Mouse (Mus musculus): Measurements from ENCODE around the gene Gpsm3. TPM values are rescaled to one million over a fixed set of nuclear protein-coding genes. Genes with fewer than 3 reads are reported as not detected.
"Not testable (repeated sequence)": the region's sequence is repeated elsewhere in the genome, so short reads cannot be mapped to it uniquely, and the experiment has no call there.

Gpsm3 gene
- 8.5 and 9.7 TPM in 2 replicates for polyA plus RNA-seq (2015; fragmentation: Nextera tagmentation; extraction: Ambion mirVana)

DNA sequence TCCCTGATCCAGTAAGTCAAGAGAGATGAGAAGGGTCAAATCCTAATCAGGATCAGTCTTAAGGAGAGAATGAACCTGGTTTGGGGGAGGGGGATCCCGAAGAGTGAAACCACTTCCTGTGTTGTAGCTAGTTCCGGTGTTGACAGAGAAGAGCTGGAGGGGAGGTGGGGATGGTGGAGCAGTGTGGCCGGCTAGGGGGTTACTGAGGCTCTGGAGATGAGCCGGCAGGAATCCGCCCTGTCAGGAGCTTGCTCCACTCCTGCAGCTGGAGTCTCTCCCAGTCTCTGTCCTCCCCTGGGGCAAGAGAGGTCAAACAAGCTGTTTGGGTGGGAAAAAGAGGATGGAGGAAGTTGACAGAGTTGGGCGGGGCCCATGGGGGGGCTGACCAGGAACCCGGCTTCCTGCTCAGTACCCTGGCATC, at the start of gene Gpsm3:
Gene Gpsm3 (plus strand): TSS at position 126 of the 421 bp plus-strand sequence.
- no peaks in the 10 kb centered on the region for H3K27me3 ChIP-seq
- WGBS, result 14% methylated on average over 7 of the region's 7 CpGs
- H3K36me3 ChIP-seq, result peaks cover 4% of the 10 kb centered on the region
- H3K9ac ChIP-seq, result no peak within 1 kb of the TSS
- no peaks in the 10 kb centered on the region for H3K9me3 ChIP-seq (replicated peaks)
- H3K4me1 ChIP-seq, result peaks cover 67% of the 10 kb centered on the region
- ATAC-seq (ENCODE audit: insufficient number of reproducible peaks, low FRiP score, low TSS enrichment, low read depth), result no peak
- H3K4me3 ChIP-seq (replicated peaks), result peak within 1 kb of the TSS; percentile 16; the same call in 1 of the 2 replicates
- H3K4me2 ChIP-seq (replicated peaks), result peak within 1 kb of the TSS; percentile 78
- H3K27ac ChIP-seq (replicated peaks), result peak within 1 kb of the TSS; percentile 98

- H3K9ac ChIP-seq; H3K27me3 ChIP-seq; H3K4me3 ChIP-seq (replicated peaks); ATAC-seq (ENCODE audit: insufficient number of reproducible peaks, low FRiP score, low TSS enrichment, low read depth); H3K27ac ChIP-seq (replicated peaks); H3K4me2 ChIP-seq (replicated peaks); H3K9me3 ChIP-seq (replicated peaks); H3K4me1 ChIP-seq; H3K36me3 ChIP-seq: not testable (repeated sequence)
- WGBS, result 89% methylated on average over 13 of the region's 13 CpGs
These were observed 46.0 kb upstream of the Gpsm3 start for GRCm38 (mm10) chr17:34543567-34543966.

DNA sequence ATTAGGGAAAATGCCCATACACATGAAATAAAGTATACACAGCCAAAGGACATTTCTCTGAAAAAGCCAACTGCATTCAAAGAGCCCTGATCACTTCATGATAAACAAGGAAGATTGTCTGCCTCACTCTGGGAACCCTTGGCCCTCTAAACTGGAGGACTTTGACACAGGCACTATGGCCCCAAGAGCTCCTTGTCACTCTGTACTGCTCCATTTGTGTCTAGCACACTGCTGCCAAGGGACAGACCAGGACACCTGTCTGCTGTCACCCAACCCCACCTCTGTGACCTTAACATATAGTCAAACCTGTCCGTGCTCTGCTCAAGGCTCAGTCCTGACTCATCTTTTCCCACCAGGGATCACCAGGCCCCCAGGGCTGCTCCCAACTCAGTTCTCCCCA, 42.8 kb upstream of the Gpsm3 start:
- Histone ChIP-seq H3K27ac (replicated peaks) (no peak overlapping the region), H3K9ac (no peak overlapping the region), H3K36me3 (no peaks in the 10 kb centered on the region), H3K4me3 (replicated peaks) (no peak overlapping the region), H3K4me2 (replicated peaks) (no peak overlapping the region), H3K9me3 (replicated peaks) (no peaks in the 10 kb centered on the region), H3K27me3 (no peaks in the 10 kb centered on the region), H3K4me1 (no peaks in the 10 kb centered on the region)
- ATAC-seq (ENCODE audit: insufficient number of reproducible peaks, low FRiP score, low TSS enrichment, low read depth), result no peak
- WGBS, result 92% methylated on average over 1 of the region's 1 CpGs

DNA sequence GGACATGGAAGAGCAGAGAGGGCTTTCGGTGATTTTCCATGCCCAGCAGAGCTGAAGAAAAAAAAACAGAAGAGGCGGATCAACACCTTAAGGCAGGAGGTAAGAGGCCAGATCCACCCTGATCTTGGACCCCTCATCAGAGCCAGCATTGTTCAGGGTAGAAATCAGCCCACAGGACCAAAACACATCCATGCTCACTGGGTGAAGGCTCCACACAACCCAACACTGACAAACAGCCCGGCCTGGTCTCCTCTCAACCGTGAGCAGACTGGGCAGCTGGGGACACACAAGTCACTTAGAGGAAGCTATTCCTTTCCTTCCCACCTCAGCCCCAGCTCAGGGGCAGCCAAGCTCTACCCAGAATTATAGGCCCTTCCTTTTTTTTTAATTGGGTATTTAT, 42.0 kb upstream of the Gpsm3 start:
- ATAC-seq (ENCODE audit: insufficient number of reproducible peaks, low FRiP score, low TSS enrichment, low read depth), result no peak

DNA sequence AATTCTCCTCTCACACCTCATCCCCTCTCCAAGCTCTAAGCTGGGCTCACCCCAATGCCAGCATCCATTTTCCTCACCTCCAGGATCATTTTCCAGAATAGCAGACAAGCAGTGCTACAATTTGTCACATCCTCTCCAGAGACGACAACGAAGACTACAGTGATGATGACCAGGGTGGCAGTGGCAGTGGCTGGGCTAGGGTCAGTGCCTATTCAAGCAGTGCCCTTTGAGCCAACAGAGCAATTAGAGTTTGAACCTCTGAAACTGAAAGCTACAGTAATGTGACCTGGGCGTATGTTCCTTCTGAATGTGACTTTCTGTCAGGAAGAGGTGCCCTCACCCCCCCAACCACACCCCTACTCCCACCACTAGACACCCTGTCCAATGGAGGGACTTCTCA, 40.5 kb upstream of the Gpsm3 start:
- no peak for ATAC-seq (ENCODE audit: insufficient number of reproducible peaks, low FRiP score, low TSS enrichment, low read depth)
- Histone ChIP-seq H3K4me3 (replicated peaks) (no peak overlapping the region), H3K9me3 (replicated peaks) (no peaks in the 10 kb centered on the region), H3K36me3 (no peaks in the 10 kb centered on the region), H3K4me2 (replicated peaks) (no peak overlapping the region), H3K27ac (replicated peaks) (no peak overlapping the region), H3K27me3 (no peaks in the 10 kb centered on the region), H3K4me1 (no peaks in the 10 kb centered on the region), H3K9ac (no peak overlapping the region)
- 89% methylated on average over 3 of the region's 3 CpGs for WGBS

More for the DNA sequence above, 42.0 kb upstream of the Gpsm3 start:
- Histone ChIP-seq H3K4me3 (replicated peaks) (no peak overlapping the region), H3K4me1 (no peaks in the 10 kb centered on the region), H3K9ac (no peak overlapping the region), H3K4me2 (replicated peaks) (no peak overlapping the region), H3K36me3 (no peaks in the 10 kb centered on the region), H3K9me3 (replicated peaks) (no peaks in the 10 kb centered on the region), H3K27me3 (no peaks in the 10 kb centered on the region), H3K27ac (replicated peaks) (no peak overlapping the region)
- WGBS, result 91% methylated on average over 4 of the region's 4 CpGs

DNA sequence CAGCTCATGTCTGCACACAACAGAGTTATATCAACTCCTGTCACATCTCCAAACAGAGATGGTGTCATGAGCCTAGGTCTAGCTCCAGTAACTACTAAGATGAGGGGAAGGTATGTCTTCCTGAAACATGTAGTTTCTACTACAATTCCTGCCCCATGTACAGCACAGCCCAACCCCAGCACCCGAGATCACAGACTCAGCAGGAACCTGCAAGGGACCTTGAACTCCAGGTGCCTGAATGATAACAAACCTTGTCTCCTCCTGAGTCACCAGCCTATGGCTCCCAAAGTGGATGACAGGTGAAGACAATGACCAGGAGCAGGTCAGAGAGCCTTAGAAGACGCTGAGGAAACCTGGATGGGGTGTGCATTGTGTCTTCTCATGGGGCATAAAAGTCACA, 39.8 kb upstream of the Gpsm3 start:
- H3K27me3 ChIP-seq, result no peaks in the 10 kb centered on the region
- no peaks in the 10 kb centered on the region for H3K4me1 ChIP-seq
- H3K4me2 ChIP-seq (replicated peaks), result no peak overlapping the region
- no peaks in the 10 kb centered on the region for H3K9me3 ChIP-seq (replicated peaks)
- no peak overlapping the region for H3K27ac ChIP-seq (replicated peaks)
- no peak overlapping the region for H3K4me3 ChIP-seq (replicated peaks)
- WGBS, result 64% methylated on average over 2 of the region's 2 CpGs
- no peaks in the 10 kb centered on the region for H3K36me3 ChIP-seq
- no peak overlapping the region for H3K9ac ChIP-seq
- ATAC-seq (ENCODE audit: insufficient number of reproducible peaks, low FRiP score, low TSS enrichment, low read depth), result no peak

- no peak overlapping the region for H3K4me3 ChIP-seq (replicated peaks)
- no peak for ATAC-seq (ENCODE audit: insufficient number of reproducible peaks, low FRiP score, low TSS enrichment, low read depth)
- H3K4me2 ChIP-seq (replicated peaks), result no peak overlapping the region
- no peaks in the 10 kb centered on the region for H3K9me3 ChIP-seq (replicated peaks)
- WGBS, result 22% methylated on average over 5 of the region's 5 CpGs
- H3K4me1 ChIP-seq, result no peaks in the 10 kb centered on the region
- no peaks in the 10 kb centered on the region for H3K27me3 ChIP-seq
- no peaks in the 10 kb centered on the region for H3K36me3 ChIP-seq
- H3K27ac ChIP-seq (replicated peaks), result no peak overlapping the region
- H3K9ac ChIP-seq, result no peak overlapping the region
These were observed 34.1 kb upstream of the Gpsm3 start for GRCm38 (mm10) chr17:34555483-34555882.

DNA sequence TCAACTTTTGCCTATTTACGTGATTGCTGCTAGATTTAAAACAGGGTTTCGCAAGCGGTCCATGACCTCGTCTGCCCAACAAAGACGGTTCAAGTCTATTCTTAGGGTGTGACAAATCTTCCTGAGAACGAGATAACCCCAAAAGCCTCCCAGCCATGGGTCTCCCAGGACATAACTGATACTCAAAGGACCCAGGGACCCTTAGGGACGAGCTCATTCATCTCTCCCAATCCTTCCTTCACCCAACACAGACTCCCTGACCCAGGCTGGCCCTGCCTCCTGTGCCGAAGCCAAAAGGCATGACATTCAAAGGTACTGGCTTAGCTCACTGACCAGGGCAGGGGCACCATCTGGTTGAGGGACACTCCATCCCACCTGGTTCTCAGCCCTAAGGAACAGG, 33.2 kb upstream of the Gpsm3 start:
- 83% methylated on average over 8 of the region's 8 CpGs for WGBS
- Histone ChIP-seq H3K9ac (no peak overlapping the region), H3K36me3 (no peaks in the 10 kb centered on the region), H3K9me3 (replicated peaks) (no peaks in the 10 kb centered on the region), H3K4me3 (replicated peaks) (no peak overlapping the region), H3K27ac (replicated peaks) (no peak overlapping the region), H3K4me2 (replicated peaks) (no peak overlapping the region), H3K4me1 (no peaks in the 10 kb centered on the region), H3K27me3 (no peaks in the 10 kb centered on the region)
- ATAC-seq (ENCODE audit: insufficient number of reproducible peaks, low FRiP score, low TSS enrichment, low read depth), result no peak

- Histone ChIP-seq H3K27ac (replicated peaks) (no peak overlapping the region), H3K9ac (no peak overlapping the region), H3K4me3 (replicated peaks) (no peak overlapping the region), H3K36me3 (no peaks in the 10 kb centered on the region), H3K4me2 (replicated peaks) (no peak overlapping the region), H3K4me1 (no peaks in the 10 kb centered on the region), H3K27me3 (no peaks in the 10 kb centered on the region), H3K9me3 (replicated peaks) (no peaks in the 10 kb centered on the region)
- WGBS, result 71% methylated on average over 11 of the region's 11 CpGs
- ATAC-seq (ENCODE audit: insufficient number of reproducible peaks, low FRiP score, low TSS enrichment, low read depth), result no peak
These were observed 32.2 kb upstream of the Gpsm3 start for GRCm38 (mm10) chr17:34557411-34557810.

DNA sequence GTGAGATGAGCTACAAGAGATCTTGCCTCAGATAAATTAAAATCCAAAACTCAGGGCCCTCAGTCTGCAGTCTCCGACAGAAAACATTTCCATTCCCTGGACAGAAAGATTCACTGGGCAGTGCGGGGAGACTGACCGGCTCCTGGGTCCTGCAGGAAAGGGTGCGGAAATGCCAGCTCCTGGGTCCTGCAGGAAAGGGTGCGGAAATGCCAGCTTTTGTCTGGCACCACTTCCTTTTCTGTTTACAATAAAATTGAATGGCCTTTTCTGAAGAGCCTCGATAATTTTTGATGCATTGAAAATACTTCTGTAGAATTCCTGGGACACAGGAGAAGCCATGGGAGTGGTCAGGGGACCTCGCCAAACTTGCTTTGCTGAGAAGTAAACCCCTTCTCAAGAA, 30.5 kb upstream of the Gpsm3 start:
- 82% methylated on average over 7 of the region's 7 CpGs for WGBS
- no peak overlapping the region for H3K4me2 ChIP-seq (replicated peaks)
- no peaks in the 10 kb centered on the region for H3K36me3 ChIP-seq
- no peaks in the 10 kb centered on the region for H3K27me3 ChIP-seq
- H3K4me3 ChIP-seq (replicated peaks), result no peak overlapping the region
- ATAC-seq (ENCODE audit: insufficient number of reproducible peaks, low FRiP score, low TSS enrichment, low read depth), result no peak
- H3K9ac ChIP-seq, result no peak overlapping the region
- no peaks in the 10 kb centered on the region for H3K9me3 ChIP-seq (replicated peaks)
- no peak overlapping the region for H3K27ac ChIP-seq (replicated peaks)
- peaks cover 3% of the 10 kb centered on the region; the same call in 1 of the 2 replicates for H3K4me1 ChIP-seq

DNA sequence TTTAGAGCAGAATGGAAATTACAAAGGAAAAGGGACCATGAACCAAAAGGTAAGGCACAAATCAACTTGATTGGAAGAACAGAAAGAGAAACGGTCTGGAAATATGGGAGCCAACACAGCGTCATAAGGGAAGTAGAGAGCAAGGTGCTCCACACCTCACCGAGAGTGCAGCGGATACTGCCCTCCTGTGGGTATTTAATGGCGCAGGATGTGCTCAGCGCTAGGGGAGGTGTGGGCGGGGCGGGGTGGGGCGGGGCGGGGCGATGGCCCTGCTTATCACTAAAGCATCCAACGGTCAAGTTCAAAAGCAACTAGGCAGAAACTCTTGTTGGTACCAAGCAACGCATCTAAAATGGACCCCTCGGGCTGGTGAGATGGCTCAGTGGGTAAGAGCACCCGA, 29.7 kb upstream of the Gpsm3 start:
- 25% methylated on average over 15 of the region's 15 CpGs for WGBS
- Histone ChIP-seq H3K4me1 (peaks cover 5% of the 10 kb centered on the region; the same call in 1 of the 2 replicates), H3K4me3 (replicated peaks) (no peak overlapping the region)

GRCm38 (mm10) chr17:34560438-34560837, 29.2 kb upstream of the Gpsm3 start:
- Histone ChIP-seq H3K9me3 (replicated peaks) (no peaks in the 10 kb centered on the region), H3K27ac (replicated peaks) (no peak overlapping the region), H3K4me3 (replicated peaks) (no peak overlapping the region), H3K4me1 (peaks cover 5% of the 10 kb centered on the region; the same call in 1 of the 2 replicates), H3K36me3 (no peaks in the 10 kb centered on the region), H3K27me3 (no peaks in the 10 kb centered on the region), H3K9ac (no peak overlapping the region), H3K4me2 (replicated peaks) (no peak overlapping the region)
- no peak for ATAC-seq (ENCODE audit: insufficient number of reproducible peaks, low FRiP score, low TSS enrichment, low read depth)
- 88% methylated on average over 6 of the region's 6 CpGs for WGBS

More for the DNA sequence above, 29.7 kb upstream of the Gpsm3 start:
- no peaks in the 10 kb centered on the region for H3K36me3 ChIP-seq
- H3K9ac ChIP-seq, result no peak overlapping the region
- H3K9me3 ChIP-seq (replicated peaks), result no peaks in the 10 kb centered on the region
- ATAC-seq (ENCODE audit: insufficient number of reproducible peaks, low FRiP score, low TSS enrichment, low read depth), result no peak
- H3K27ac ChIP-seq (replicated peaks), result no peak overlapping the region
- no peaks in the 10 kb centered on the region for H3K27me3 ChIP-seq
- H3K4me2 ChIP-seq (replicated peaks), result no peak overlapping the region
